Mouse (Mus musculus) layer of hippocampus, adult 2 months (tissue): Measurements from ENCODE around the gene Btbd2. TPM values are rescaled to one million over a fixed set of nuclear protein-coding genes. Genes with fewer than 3 reads are reported as not detected.
A peak's percentile ranks its signal among the peaks of the same experiment; 100 is the strongest.
"Not testable (repeated sequence)": the region's sequence is repeated elsewhere in the genome, so short reads cannot be mapped to it uniquely, and the experiment has no call there.

ENCODE experiments used
- DNase-seq, 2 experiments: peaks; one replicate each; pipeline ENCODE4 v3.0.0; 2022; ENCODE audit warnings: low spot score in 2 of 2
- H3K27ac ChIP-seq: fragments of 200-600 bp; 2 replicates; pipeline ENCODE4 v1.8.1; 2022
- H3K4me3 ChIP-seq: fragments of 200-600 bp; 2 replicates; pipeline ENCODE4 v1.8.1; 2022; ENCODE audit warnings: mild to moderate bottlenecking
- CTCF ChIP-seq: fragments of 200-600 bp; conservative IDR thresholded peaks from 2 replicates; pipeline ENCODE4 v1.8.1; 2022; ENCODE audit warnings: antibody characterized with exemption, mild to moderate bottlenecking, moderate library complexity
- total RNA-seq, 2 experiments: library from RNA; stranded (reverse); gene quantifications; 2 replicates each; pipeline ENCODE4 v1.2.3; 2021

Btbd2 gene
- total RNA-seq, 2 experiments from 2014 or later: 102 to 105 TPM

DNA sequence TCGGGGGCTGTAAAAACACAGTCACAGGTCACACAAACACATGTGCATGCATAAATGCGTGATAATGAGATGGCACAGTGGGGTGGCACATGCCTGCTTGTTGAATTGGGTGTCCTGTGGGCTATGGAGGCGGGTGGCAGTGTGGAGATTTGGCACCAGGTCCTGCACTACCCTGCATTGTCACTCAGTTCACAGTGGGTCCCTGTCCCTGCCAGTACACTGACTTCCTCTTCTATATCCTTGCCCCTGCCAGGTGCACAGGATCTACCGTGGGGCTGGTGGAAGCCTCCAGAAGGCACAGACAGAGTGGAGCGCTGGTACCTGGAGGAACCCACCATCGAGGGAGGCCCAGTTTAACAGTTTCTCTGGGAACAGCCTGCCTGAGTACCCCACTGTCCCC is 42.5 kb downstream of the Btbd2 start:
- Histone ChIP-seq H3K4me3 (no peak overlapping the region), H3K27ac (no peak overlapping the region)
- TF ChIP-seq CTCF: no peak
- DNase-seq: no peak

DNA sequence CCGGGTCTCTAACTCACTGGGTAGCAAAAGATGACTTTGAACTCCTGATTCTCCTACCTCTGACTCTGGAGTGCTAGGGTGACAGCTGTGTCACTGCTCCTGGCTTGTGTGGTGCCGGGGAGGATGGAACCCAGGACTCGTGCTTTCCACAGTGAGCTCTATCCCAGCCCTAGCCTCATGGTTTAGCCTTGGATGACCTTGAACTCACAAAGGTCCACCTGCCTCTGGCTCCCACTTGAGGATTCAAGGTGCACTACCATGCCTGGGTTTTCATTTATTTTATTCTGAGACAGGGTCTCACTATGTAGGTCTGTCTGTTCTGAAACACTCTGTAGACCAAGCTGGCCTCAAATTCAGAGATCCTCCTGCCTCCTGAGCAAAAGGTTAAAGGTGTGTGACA is 43.0 kb downstream of the Btbd2 start:
- 0 out of 2 replicates have a peak, but pooled peaks have one; percentile 9 for TF ChIP-seq CTCF
- Histone ChIP-seq H3K4me3 (no peak overlapping the region), H3K27ac (no peak overlapping the region)
- DNase-seq: no peak

DNA sequence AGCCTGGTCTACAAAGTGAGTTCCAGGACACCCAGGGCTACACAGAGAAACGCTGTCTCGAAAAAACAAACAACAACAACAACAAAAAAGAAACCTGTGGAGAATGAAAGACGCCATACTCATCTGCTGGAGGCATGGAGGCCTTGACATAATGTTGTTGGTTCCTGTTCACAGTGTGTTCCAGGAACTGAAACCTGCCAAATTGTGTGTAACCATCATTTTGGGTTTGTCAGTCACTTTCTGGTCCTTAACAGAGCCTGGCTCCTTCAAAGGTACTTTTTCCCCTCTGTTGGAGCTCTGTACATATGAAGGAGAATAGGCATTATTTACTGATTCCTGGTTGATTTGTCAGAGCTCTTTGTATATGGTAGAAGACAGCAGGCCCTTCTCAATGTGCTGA is 45.0 kb downstream of the Btbd2 start:
- Histone ChIP-seq H3K27ac (no peak overlapping the region), H3K4me3 (no peak overlapping the region)
- no peak for TF ChIP-seq CTCF
- no peak for DNase-seq

DNA sequence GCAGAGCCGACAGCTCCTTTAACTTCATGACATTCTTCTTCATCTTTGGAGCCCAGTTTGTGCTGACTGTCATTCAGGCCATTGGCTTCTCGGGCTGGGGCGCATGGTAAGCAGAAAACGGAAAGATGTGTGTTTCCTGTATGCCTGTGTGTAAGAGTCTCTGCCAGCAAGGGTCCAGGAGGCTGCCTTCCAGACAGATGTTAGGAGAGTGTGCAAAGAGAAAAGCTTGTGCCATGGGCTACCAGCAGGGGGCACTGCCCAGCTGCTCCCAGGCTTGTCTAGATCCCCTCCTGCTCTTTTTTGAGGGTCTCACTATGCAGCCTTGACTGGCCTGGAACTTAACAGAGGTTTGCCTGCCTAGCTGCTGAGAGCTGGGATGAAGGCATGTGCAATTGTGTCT is 45.8 kb downstream of the Btbd2 start:
- H3K4me3 ChIP-seq: no peak overlapping the region
- DNase-seq: peak in 1 of 2 experiments; percentile 48
- H3K27ac ChIP-seq: no peak overlapping the region
- TF ChIP-seq CTCF: peak; percentile 92

DNA sequence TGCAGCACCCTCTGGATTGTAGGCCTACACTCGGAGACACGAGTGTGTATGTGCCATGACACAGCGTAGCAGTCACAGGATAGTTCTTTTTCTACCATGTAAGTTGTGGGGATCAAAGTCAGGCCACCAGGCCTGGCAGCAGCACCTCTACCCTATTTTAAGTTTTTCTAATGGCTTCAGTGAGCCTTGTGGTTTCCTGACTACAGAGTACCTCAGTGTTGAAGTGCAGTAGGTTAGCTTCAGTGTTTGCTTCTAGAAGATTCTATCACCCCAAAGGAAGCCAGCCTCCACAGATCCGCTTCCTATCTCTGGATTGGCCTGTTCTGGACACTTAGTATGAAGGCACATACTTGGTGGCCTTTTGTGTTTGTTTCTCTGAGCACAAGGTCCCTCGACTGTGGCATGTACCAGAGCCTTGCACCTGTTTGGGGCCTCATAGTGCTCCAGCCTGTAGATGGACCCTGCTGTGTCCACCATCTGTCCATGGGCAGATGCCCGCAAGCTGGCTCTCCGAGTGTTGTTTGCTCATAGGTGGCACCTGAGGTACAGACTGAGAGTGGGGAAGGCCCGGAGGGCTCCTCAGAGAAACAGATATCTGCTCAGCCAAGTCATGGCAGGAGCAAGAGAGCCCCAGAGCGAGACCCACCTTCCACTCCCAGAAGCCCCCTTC is 46.6 kb downstream of the Btbd2 start:
- no peak overlapping the region for H3K27ac ChIP-seq
- no peak for TF ChIP-seq CTCF
- no peak for DNase-seq
- no peak overlapping the region for H3K4me3 ChIP-seq

DNA sequence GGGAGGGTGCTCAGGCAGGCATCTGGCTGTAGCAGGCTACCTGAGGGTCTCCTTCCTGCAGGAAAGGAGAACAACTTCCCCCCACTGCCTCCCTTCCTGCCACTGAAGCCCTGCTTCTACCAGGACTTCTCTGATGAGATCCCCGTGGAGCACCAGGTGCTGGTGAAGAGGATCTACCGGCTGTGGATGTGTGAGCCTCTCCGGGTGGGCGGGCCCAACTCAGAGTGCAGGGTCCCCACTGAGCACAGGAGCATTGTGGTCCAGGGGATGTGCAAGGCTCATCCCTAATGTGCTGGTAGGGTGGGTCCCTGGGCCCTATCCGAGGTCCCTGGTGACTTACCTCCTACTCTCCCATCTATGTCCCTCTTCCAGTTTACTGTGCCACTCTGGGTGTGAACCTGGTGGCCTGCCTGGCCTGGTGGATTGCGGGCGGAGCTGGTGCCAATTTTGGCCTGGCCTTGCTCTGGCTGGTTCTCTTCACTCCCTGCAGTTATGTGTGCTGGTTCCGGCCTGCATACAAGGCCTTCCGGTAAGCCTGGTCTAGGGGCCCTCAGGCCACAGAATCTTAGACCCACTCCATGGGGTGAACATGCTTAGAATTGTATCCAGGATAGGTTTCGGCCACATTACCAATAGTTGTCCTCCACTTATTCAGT is 47.5 kb downstream of the Btbd2 start:
- no peak overlapping the region for H3K4me3 ChIP-seq
- no peak for TF ChIP-seq CTCF
- no peak for DNase-seq
- no peak overlapping the region for H3K27ac ChIP-seq

DNA sequence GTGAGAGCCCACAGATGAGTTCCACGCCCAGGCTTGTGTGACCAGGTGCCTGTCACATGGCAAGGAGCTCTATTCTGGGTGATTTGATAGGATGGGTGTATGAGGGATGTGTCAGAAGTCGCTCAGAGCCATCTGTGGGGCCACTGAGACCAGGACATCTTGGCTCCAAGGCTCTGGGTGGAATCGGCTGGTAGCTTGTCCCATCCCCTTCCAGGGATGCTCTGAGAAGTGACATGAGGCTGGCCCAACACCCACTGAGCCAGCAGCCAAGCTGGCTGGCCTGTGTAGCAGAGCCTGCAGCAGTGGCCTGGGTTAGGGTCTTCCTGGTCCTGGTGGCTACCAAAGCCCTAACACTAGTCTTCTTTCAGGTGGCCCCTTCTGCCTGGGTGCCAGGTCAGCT is 48.4 kb downstream of the Btbd2 start:
- H3K27ac ChIP-seq: no peak overlapping the region
- no peak overlapping the region for H3K4me3 ChIP-seq
- TF ChIP-seq CTCF: no peak
- DNase-seq: no peak

DNA sequence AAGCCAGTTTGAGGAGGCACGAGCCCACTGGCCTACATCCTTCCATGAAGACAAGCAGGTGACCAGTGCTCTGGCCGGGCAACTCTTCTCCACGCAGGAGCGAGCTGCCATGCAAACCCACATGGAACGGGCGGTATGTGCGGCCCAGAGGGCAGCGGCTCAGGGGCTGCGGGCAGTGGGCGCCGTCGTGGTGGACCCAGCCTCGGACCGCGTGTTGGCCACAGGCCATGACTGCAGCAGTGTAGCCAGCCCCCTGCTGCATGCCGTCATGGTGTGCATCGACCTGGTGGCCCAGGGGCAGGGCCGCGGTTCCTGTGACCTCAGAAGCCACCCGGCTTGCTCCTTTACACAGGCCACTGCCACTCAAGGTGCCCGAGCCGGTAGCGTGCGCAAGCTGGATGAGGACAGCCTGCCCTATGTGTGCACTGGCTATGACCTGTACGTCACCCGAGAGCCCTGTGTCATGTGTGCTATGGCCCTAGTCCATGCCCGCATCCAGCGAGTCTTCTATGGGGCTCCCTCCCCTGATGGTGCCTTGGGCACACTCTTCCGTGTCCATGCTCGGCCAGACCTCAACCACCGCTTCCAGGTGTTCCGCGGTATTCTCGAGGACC is 50.0 kb downstream of the Btbd2 start:
- no peak overlapping the region for H3K27ac ChIP-seq
- H3K4me3 ChIP-seq: no peak overlapping the region
- no peak for DNase-seq
- TF ChIP-seq CTCF: no peak

DNA sequence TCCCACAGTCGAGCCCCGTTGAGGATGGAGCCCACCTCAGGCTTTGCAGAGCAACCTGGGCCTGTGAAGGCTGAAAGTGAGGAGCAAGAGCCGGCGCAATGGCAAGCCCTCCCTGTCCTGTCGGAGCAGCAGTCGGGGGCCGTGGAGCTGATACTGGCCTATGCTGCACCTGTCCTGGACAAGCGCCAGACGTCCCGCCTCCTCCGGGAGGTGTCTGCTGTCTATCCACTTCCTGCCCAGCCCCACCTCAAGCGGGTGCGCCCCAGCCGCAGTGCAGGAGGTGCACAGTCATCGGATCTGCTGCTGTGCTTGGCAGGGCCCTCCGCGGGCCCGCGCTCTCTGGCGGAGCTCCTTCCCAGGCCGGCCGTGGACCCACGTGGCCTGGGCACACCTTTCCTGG is 50.6 kb downstream of the Btbd2 start:
- DNase-seq: no peak
- TF ChIP-seq CTCF: no peak
- no peak overlapping the region for H3K4me3 ChIP-seq
- H3K27ac ChIP-seq: no peak overlapping the region

DNA sequence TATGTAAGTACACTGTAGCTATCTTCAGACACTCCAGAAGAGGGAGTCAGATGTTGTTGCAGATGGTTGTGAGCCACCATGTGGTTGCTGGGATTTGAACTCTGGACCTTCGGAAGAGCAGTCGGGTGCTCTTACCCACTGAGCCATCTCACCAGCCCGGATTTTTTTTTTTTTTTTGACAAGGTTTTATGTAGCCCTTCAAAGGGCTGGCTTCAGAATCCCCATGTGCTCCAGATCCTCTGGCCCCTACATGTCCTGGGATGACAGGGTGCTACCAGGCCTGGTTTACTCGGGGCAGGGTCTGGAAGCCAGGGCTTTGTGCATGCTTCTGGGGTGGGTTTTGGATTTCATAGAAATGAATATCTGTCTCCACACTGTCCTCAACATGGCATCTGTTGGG is 51.1 kb downstream of the Btbd2 start, which contains the start of gene Gm49322:
TSS of gene Gm49322 (plus strand) at position 301 of the 400 bp plus-strand sequence.
- DNase-seq, H3K4me3 ChIP-seq, H3K27ac ChIP-seq: not testable (repeated sequence)

DNA sequence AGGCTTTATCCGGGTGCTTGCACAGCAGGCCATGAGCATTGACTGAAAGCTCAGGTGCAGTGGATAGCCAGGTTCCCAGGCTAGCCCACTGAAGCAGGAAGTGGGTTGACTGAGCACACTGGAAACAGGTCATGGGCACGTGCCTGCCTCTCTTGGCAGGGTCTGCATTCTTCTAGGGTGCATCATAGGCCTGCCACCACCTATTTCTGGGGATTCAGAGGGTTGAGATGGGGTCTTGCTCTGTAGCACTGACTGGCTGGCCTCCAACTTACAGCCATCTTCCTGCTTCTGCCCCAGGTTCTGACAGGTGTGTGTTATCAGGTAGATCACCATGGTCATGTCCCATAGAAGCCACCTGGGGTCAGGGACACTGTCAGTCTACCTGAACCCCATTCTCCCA is 51.9 kb downstream of the Btbd2 start:
- DNase-seq: no peak
- no peak for TF ChIP-seq CTCF
- H3K27ac ChIP-seq: no peak overlapping the region
- no peak overlapping the region for H3K4me3 ChIP-seq

DNA sequence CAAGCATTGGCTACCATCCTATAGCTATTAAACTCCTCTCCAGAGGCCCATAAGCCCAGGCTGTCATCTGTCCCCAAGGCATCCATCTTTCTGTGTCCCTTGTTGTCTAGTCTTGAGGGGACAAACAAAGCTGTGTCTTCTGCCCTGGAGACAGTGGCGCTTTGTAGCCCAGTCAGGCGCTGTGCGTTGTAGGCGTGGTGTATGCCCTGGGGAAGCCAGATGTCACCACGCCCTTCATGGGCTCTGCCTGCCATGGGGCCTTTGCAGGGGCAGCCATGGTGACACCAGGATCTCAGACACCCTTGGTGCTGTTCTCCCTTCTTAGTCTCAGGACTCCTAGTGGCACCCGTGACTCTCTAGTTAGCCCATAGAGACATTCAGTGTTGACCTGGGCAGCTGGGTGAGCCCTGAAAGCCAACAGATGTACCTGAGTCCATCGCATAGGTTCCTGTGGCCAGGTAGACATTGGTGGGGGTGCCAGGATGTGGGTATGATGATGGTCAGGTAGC is 52.8 kb downstream of the Btbd2 start:
- no peak for TF ChIP-seq CTCF
- DNase-seq: peak in 1 of 2 experiments; percentile 39
- peak overlapping the region; percentile 93 for H3K27ac ChIP-seq
- peak overlapping the region; percentile 84 for H3K4me3 ChIP-seq

DNA sequence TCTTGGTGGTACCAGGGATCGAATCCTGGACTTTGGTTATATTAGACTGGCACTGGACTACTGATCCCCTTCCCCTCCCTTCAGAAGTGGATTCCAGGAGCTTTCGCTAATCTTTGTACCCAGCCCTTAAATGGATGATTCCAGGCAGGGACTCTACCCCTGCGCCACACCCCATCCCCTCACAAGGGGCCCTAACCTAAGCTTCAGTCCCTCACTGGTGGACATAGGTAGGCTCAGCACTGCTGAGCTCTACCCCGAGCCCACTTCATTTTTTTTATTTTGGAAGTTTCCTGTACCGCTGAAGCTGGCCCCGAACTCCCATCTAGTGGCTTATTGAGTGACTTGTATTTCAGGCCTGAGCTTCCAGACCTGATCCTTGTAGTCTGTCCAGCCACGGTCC is 53.5 kb downstream of the Btbd2 start:
- DNase-seq: no peak
- H3K27ac ChIP-seq: peak overlapping the region; percentile 93
- no peak for TF ChIP-seq CTCF
- H3K4me3 ChIP-seq: peak overlapping the region; percentile 84
